Mouse (Mus musculus) brain, embryonic 14.5 days (tissue): ENCODE measurements around the gene Hnrnpul2. TPM values are rescaled to one million over a fixed set of nuclear protein-coding genes. Genes with fewer than 3 reads are reported as not detected.

Source experiments
- DNase-seq: peaks from one replicate; pipeline ENCODE4 v3.0.0-alpha.2; 2011; ENCODE audit warnings: low read depth
- CTCF ChIP-seq: fragments of 200-500 bp; IDR thresholded peaks from 2 replicates; pipeline ENCODE4 v1.5.1; 2012; ENCODE audit warnings: inconsistent platforms, mild to moderate bottlenecking, moderate library complexity, borderline replicate concordance; ENCODE audit not compliant: insufficient read depth, insufficient read length; ENCODE audit errors: extremely low read depth
- POLR2A ChIP-seq: fragments of 200-500 bp; IDR thresholded peaks from 2 replicates; pipeline ENCODE4 v1.6.1; 2012; ENCODE audit warnings: mild to moderate bottlenecking, inconsistent platforms, borderline replicate concordance; ENCODE audit not compliant: poor library complexity, insufficient read depth, insufficient read length, severe bottlenecking; ENCODE audit errors: extremely low read depth
- polyA plus RNA-seq: library from polyadenylated mRNA; depleted of rRNA; stranded (reverse); fragments of >200 nt; gene quantifications from 2 replicates; pipeline ENCODE4 v1.2.3, GENCODE M21; 2012; rRNA removed

Hnrnpul2 gene
- polyA plus RNA-seq: 59.9 and 85.5 TPM in 2 replicates

- peak; percentile 100 for DNase-seq
Observed at GRCm38 (mm10) chr19:8819596-8820423, at the start of gene Hnrnpul2. TSS of gene Hnrnpul2 (plus strand) at chr19:8820010.

GRCm38 (mm10) chr19:8770567-8771270 is 49.1 kb upstream of the Hnrnpul2 start, which contains the start of gene Tmem223:
TSS of gene Tmem223 (plus strand) at chr19:8770996.
- peak; percentile 85; the same call in 1 of the 2 replicates for TF ChIP-seq POLR2A
- TF ChIP-seq CTCF: no peak
- peak; percentile 89 for DNase-seq

More at GRCm38 (mm10) chr19:8819596-8820423, at the start of gene Hnrnpul2:
- TF ChIP-seq POLR2A (peak; percentile 73), CTCF (no peak)

GRCm38 (mm10) chr19:8772996-8773395 is 46.8 kb upstream of the Hnrnpul2 start:
- no peak for DNase-seq
- no peak for TF ChIP-seq CTCF
- TF ChIP-seq POLR2A: no peak

- TF ChIP-seq CTCF (no peak), POLR2A (no peak)
- DNase-seq: no peak
Observed at GRCm38 (mm10) chr19:8773409-8773808, 46.4 kb upstream of the Hnrnpul2 start.

GRCm38 (mm10) chr19:8774086-8774835 is 45.5 kb upstream of the Hnrnpul2 start, which contains the start of gene Tmem179b:
TSS of gene Tmem179b (minus strand) at chr19:8774467.
- TF ChIP-seq CTCF: no peak
- peak; percentile 82; the same call in 1 of the 2 replicates for TF ChIP-seq POLR2A

GRCm38 (mm10) chr19:8774951-8775421 is 44.8 kb upstream of the Hnrnpul2 start:
- peak; percentile 14 for DNase-seq
- no peak for TF ChIP-seq POLR2A
- no peak for TF ChIP-seq CTCF

More at GRCm38 (mm10) chr19:8774086-8774835, 45.5 kb upstream of the Hnrnpul2 start, which contains the start of gene Tmem179b:
- peak; percentile 97 for DNase-seq

- TF ChIP-seq POLR2A (0 out of 2 replicates have a peak, but pooled peaks have one; percentile 6), CTCF (peak; percentile 55; the same call in 1 of the 2 replicates)
Observed at GRCm38 (mm10) chr19:8786008-8786781, 33.6 kb upstream of the Hnrnpul2 start, which contains the start of gene Taf6l. TSS of gene Taf6l (minus strand) at chr19:8786417.

GRCm38 (mm10) chr19:8788521-8788920 is 31.3 kb upstream of the Hnrnpul2 start:
- TF ChIP-seq POLR2A (no peak), CTCF (no peak)
- DNase-seq: peak; percentile 53

More at GRCm38 (mm10) chr19:8786008-8786781, 33.6 kb upstream of the Hnrnpul2 start, which contains the start of gene Taf6l:
- peak; percentile 99 for DNase-seq

- DNase-seq: no peak
- TF ChIP-seq POLR2A (no peak), CTCF (no peak)
Observed at GRCm38 (mm10) chr19:8789171-8789570, 30.6 kb upstream of the Hnrnpul2 start.

GRCm38 (mm10) chr19:8790171-8790570 is 29.6 kb upstream of the Hnrnpul2 start:
- TF ChIP-seq POLR2A: no peak
- no peak for TF ChIP-seq CTCF
- DNase-seq: no peak

- peak; percentile 97 for DNase-seq
- TF ChIP-seq POLR2A (peak; percentile 30; the same call in 1 of the 2 replicates), CTCF (no peak)
Observed at GRCm38 (mm10) chr19:8798264-8798946, 21.4 kb upstream of the Hnrnpul2 start, which contains the start of gene Polr2g. TSS of gene Polr2g (minus strand) at chr19:8798577.

GRCm38 (mm10) chr19:8798947-8799315 is 20.9 kb upstream of the Hnrnpul2 start:
- DNase-seq: no peak
- no peak for TF ChIP-seq CTCF
- TF ChIP-seq POLR2A: no peak
